Mouse (Mus musculus): ENCODE data around the gene Zfp865.
A peak's percentile ranks its signal among the peaks of the same experiment; 100 is the strongest.
"Not testable (repeated sequence)": the region's sequence is repeated elsewhere in the genome, so short reads cannot be mapped to it uniquely, and the experiment has no call there.

Zfp865 gene

GRCm38 (mm10) chr7:5052931-5053343 lies 32.8 kb downstream of the Zfp865 start:
- DNase-seq = no peak

GRCm38 (mm10) chr7:5053456-5054179 lies 33.4 kb downstream of the Zfp865 start:
- no peak for DNase-seq

GRCm38 (mm10) chr7:5056651-5057263 lies 36.6 kb downstream of the Zfp865 start:
- DNase-seq = peak; percentile 6

GRCm38 (mm10) chr7:5057381-5057780 lies 37.2 kb downstream of the Zfp865 start:
- DNase-seq = no peak

- peak; percentile 39 for DNase-seq
Measured at GRCm38 (mm10) chr7:5057804-5058203, 37.6 kb downstream of the Zfp865 start.

GRCm38 (mm10) chr7:5058631-5059030 lies 38.5 kb downstream of the Zfp865 start:
- no peak for DNase-seq

- no peak for DNase-seq
Measured at GRCm38 (mm10) chr7:5059421-5059820, 39.2 kb downstream of the Zfp865 start.

- peak; percentile 66 for DNase-seq
Measured at GRCm38 (mm10) chr7:5060239-5060731, 40.1 kb downstream of the Zfp865 start.

- DNase-seq = peak; percentile 99
Measured at GRCm38 (mm10) chr7:5060944-5061773, 41.0 kb downstream of the Zfp865 start.

- peak; percentile 94 for DNase-seq
Measured at GRCm38 (mm10) chr7:5061774-5062359, 41.7 kb downstream of the Zfp865 start, which contains the start of gene U2af2. Gene U2af2, plus strand, starts transcription at chr7:5062143.

GRCm38 (mm10) chr7:5062360-5063001 lies 42.3 kb downstream of the Zfp865 start:
- no peak for DNase-seq

GRCm38 (mm10) chr7:5064886-5065285 lies 44.7 kb downstream of the Zfp865 start:
- no peak for DNase-seq

- DNase-seq = no peak
Measured at GRCm38 (mm10) chr7:5073586-5073985, 53.4 kb downstream of the Zfp865 start.

- no peak for DNase-seq
Measured at GRCm38 (mm10) chr7:5074984-5075383, 54.8 kb downstream of the Zfp865 start.

- no peak for DNase-seq
Measured at GRCm38 (mm10) chr7:5076931-5077330, 56.8 kb downstream of the Zfp865 start.

- not testable (repeated sequence) for DNase-seq
Measured at GRCm38 (mm10) chr7:5079365-5080009, 59.3 kb downstream of the Zfp865 start.

GRCm38 (mm10) chr7:5080010-5080751 lies 60.0 kb downstream of the Zfp865 start, which contains the start of gene Epn1:
Gene Epn1, plus strand, starts transcription at chr7:5080235.
- peak; percentile 96 for DNase-seq

GRCm38 (mm10) chr7:5080815-5081214 lies 60.6 kb downstream of the Zfp865 start:
- no peak for DNase-seq

GRCm38 (mm10) chr7:5081241-5081640 lies 61.1 kb downstream of the Zfp865 start:
- DNase-seq = no peak

- DNase-seq = no peak
Measured at GRCm38 (mm10) chr7:5081939-5082338, 61.8 kb downstream of the Zfp865 start.

Measured in thymus, postnatal 25 days (tissue).